Mouse (Mus musculus) kidney, adult 8-10 months (tissue): ENCODE measurements around the gene Bcl2l1.
A peak's percentile ranks its signal among the peaks of the same experiment; 100 is the strongest.

ENCODE experiments used
- DNase-seq, 2 experiments: peaks; one replicate each; pipeline ENCODE4 v3.0.0; 2022

Gene Bcl2l1

DNA sequence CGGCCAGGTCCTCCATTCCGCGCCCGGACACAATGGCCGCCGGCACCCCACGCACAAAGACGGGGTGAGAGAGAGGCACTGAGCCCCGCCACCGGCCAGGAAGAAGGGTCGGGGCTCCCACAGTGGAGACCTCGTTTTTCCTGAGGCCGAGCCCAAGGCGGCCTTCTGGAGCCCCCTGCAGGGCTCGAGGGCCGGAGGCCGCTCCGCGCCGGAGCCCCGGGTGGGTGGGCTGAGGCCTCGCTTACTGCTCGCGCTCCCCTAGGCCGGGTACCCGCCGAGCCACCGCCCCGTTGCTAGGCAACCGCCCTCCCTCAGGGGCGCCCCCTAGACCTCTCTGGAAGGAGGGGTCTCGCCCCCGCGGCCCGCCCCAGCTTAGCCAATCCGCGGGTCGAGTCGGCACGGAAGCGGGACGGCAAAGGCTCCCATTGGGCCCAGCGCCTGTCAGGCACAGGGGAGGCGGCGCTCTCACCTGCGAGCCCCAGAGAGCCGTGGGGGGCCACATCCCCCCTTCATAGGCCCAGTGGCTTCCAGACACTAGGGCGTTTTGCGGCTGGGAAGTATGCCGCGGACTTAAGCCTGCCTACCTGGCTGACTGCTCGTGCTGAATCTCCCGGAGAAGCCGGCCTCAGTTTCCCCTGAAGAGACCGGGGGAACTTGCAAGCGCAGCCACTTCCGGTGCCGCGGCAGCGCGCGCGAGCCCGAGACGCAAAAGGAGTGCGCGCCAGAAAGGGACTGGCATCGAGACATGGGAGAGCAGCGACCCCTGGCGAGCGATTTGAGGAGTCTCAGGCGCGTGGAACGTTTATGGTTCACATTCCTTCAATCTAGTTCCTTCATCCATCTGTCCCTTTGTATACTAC is at the start of gene Bcl2l1:
Gene Bcl2l1 (minus strand): TSS at position 710 of the 860 bp plus-strand sequence.
- DNase-seq, result peak; percentile 96 to 97

GRCm38 (mm10) chr2:152880898-152881297 is 49.4 kb upstream of the Bcl2l1 start:
- DNase-seq, result no peak

- DNase-seq, result no peak
Observed at GRCm38 (mm10) chr2:152878239-152878638, 46.7 kb upstream of the Bcl2l1 start.

- no peak for DNase-seq
Observed at GRCm38 (mm10) chr2:152863346-152863745, 31.8 kb upstream of the Bcl2l1 start.

DNA sequence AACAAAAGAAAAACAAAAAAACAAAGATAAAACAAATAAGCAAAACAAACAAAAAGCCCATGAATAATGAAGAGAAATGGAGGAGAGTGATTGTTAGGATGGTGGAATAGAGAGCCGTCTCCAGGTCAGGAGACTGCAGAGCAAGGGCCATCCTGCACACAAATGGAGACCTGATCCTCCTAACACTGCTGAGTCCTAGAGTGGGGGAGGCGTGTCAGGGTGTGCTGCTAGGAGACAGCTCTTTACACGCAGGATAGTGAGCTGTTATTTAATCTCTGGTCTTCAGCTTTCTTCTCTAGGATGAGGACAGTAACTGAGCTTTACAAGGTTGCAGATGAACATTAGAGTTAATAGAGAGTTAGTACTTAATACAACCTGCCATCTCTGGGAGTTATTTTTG is 31.1 kb upstream of the Bcl2l1 start:
- no peak for DNase-seq

GRCm38 (mm10) chr2:152861891-152862290 is 30.4 kb upstream of the Bcl2l1 start:
- no peak for DNase-seq

DNA sequence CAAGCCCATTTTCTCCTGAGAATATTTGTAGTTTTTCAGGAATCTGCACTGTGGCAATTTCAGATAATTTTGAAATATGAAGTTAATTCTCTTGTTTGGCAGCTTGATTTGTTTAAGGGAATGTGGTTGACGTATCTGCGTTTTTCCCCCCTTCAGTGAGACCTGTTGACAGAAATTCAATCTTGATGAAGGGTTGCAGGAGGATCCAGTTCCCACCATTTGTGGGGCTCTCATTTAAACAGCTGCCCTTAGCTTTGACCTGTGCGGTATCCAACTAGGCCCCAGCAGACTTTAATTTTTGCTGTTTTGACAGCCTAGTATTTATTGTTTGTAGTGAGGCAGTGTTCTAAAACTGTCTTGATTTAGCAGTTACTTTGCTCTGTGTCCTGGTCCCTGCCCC is 28.0 kb upstream of the Bcl2l1 start:
- DNase-seq, result no peak

DNA sequence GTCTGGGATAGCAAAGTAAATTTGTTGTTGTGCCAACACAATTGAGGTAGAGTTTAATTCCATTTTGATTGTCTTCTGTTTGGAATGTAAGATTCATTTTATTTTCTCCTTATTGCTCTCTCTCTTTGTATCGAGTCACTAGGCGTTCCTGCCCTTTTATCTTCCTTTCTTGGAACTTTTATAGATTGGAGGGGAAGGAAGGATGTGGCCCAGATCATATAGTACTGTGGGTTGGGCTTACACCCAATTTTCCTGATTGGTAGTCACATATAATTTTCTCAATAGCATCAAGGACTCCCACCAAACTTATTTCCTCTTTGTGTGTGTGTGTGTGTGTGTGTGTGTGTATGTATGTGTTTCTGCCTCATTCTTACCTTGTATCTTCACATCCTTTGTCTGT is 16.9 kb upstream of the Bcl2l1 start:
- DNase-seq, result no peak

DNA sequence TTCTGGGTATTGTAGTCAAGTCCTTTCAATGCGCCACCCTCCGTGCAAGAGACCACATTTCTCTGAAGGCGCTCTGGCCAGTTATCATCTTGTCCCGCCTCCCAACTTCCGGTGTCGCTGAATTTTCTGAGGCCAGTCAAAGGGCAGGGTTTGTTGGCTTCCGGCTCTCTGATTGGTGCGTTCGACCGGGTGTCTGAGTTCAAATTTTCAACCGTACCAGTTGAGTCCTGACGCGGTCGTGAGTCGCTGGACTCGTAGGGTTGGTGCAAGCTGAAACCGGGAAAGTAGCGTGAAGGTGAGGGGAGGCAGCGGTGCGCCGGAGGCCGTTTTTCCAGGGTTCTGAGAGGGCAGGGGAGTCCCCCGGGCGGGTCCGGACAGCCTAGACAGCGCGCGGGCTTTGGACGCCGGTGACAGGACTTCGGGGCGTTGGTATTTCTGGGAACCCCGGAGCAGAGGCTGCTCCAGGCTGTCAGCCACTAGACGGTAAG is 16.3 kb upstream of the Bcl2l1 start, which contains the start of gene Tpx2:
Gene Tpx2 (plus strand): TSS at position 150 of the 488 bp plus-strand sequence.
- peak; percentile 98 to 99 for DNase-seq

GRCm38 (mm10) chr2:152847057-152847814 is 15.7 kb upstream of the Bcl2l1 start:
- no peak for DNase-seq

GRCm38 (mm10) chr2:152842741-152843140 is 11.2 kb upstream of the Bcl2l1 start:
- DNase-seq, result no peak

DNA sequence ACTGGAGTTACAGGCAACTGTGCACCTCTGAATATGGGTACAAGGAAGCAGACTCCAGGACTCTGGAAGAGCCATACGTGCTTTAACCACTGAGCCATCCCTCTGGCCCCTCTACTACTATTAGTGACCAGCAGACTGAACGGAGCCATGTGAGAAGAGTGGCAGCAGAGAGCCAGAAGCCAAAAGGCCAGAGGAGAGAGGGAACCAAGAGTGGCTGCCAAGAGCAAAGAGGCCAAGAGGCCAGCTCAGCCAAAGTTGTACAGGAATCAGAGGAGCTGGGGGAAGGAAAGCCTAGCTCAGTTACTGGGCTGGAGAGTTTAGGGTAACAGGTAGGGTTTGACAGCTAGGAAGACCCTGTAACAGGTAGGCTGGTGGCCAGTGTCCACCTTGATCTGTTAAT is 7.7 kb upstream of the Bcl2l1 start:
- DNase-seq, result peak in 1 of 2 experiments; percentile 45

- DNase-seq, result peak; percentile 94
Observed at GRCm38 (mm10) chr2:152830021-152830921, 1.3 kb downstream of the Bcl2l1 start.

GRCm38 (mm10) chr2:152829367-152829881 is 2.1 kb downstream of the Bcl2l1 start:
- DNase-seq, result peak in 1 of 2 experiments; percentile 58

DNA sequence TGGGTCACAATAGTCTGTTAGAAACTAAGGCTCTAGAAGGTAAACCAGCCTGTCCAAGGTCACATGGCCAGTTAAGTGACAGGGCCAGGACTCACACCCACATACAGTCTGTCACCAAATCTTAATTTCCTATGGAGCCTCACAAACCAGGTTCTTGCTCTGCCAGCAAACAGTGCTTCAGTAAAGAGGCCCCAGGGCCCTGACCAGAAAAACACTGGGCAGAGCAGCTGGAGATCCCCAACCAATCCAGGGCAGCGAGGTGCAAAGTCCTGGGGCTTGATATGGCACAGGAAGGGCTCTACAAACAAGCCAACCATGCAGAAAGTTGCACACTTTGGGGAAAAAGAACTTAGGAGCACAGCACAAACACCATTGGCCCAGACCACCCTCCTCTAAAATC is 3.0 kb downstream of the Bcl2l1 start:
- peak; percentile 81 for DNase-seq

- DNase-seq, result peak; percentile 79 to 80
Observed at GRCm38 (mm10) chr2:152828011-152828370, 3.5 kb downstream of the Bcl2l1 start.

GRCm38 (mm10) chr2:152827321-152828010 is 4.1 kb downstream of the Bcl2l1 start:
- DNase-seq, result no peak

DNA sequence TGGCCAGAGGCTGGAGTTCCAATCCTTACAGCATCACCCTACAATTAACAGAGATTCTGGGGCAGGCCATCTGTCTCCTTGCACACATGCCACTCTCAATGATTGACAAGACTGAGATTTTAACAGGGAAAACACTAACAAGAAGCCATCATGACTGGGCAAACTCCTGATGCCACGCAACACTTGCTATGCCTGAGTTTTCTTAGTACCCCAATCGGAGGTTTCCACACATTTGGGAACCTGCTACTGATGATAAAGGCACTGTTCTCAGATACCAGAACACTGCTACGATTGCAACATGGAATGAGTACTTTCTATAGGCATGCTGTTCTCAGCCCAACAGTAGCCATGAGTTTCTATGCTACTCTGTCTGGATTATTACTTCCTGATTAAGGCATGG is 5.0 kb downstream of the Bcl2l1 start:
- no peak for DNase-seq

GRCm38 (mm10) chr2:152825713-152826112 is 5.8 kb downstream of the Bcl2l1 start:
- no peak for DNase-seq

- no peak for DNase-seq
Observed at GRCm38 (mm10) chr2:152825168-152825697, 6.3 kb downstream of the Bcl2l1 start.

- DNase-seq, result no peak
Observed at GRCm38 (mm10) chr2:152824438-152825167, 6.9 kb downstream of the Bcl2l1 start.
